Mouse (Mus musculus) ES-Bruce4 (cell line): ENCODE measurements at regions not wholly inside any gene's neighbourhood (a gene's known extent, or its start where the extent isn't known, plus 50 kb on each side); places are given as distances from the start of the nearest gene placed in this dataset.

Experiments
- EP300 ChIP-seq: IDR thresholded peaks from 2 replicates; pipeline ENCODE4 v1.6.1; 2011; ENCODE audit warnings: low read depth, low read length; ENCODE audit not compliant: insufficient read depth
- POLR2A ChIP-seq: IDR thresholded peaks from one replicate; pipeline ENCODE4 v1.8.1; 2011; ENCODE audit warnings: low read length; ENCODE audit not compliant: insufficient read depth

- no peak for TF ChIP-seq EP300
- no peak for TF ChIP-seq POLR2A
Measured at GRCm38 (mm10) chr3:131922733-131923132, 162.4 kb upstream of the Dkk2 start.
